Mouse (Mus musculus) liver, embryonic 14.5 days (tissue): ENCODE measurements around the gene Adam12. TPM values are rescaled to one million over a fixed set of nuclear protein-coding genes. Genes with fewer than 3 reads are reported as not detected.
A peak's percentile ranks its signal among the peaks of the same experiment; 100 is the strongest.

Source experiments
- ATAC-seq: fragments of 200-750 bp; cut with Nextera tagmentation; 2 replicates; pipeline ENCODE4 v1.8.0; 2017; ENCODE audit warnings: moderate number of reproducible peaks, mild to moderate bottlenecking, moderate library complexity; ENCODE audit not compliant: insufficient read depth
- DNase-seq, 3 experiments: peaks; one replicate each; pipeline ENCODE4 v3.0.0-alpha.2; 2012 to 2013; ENCODE audit warnings: low read depth in 3 of 3, low spot score in 3 of 3
- H3K27ac ChIP-seq: fragments of 300-500 bp; sonication (generic); 2 replicates; pipeline ENCODE4 v1.5.1; 2014; ENCODE audit warnings: moderate library complexity, mild to moderate bottlenecking, control low read depth, inconsistent platforms
- H3K27me3 ChIP-seq: fragments of 300-500 bp; sonication (generic); 2 replicates; pipeline ENCODE4 v1.6.1; 2014; ENCODE audit warnings: mild to moderate bottlenecking, low read length, moderate library complexity; ENCODE audit not compliant: control insufficient read depth, insufficient read depth
- H3K36me3 ChIP-seq: fragments of 300-500 bp; sonication (generic); replicated peaks from 2 replicates; pipeline ENCODE4 v1.6.1; 2014; ENCODE audit warnings: low read depth; ENCODE audit not compliant: control insufficient read depth, insufficient read depth
- H3K4me1 ChIP-seq, 2 experiments: fragments of 200-500 bp in 1 of 2; fragments of 300-500 bp in 1 of 2; sonication (generic) in 1 of 2; replicated peaks; 2 replicates each; pipeline ENCODE4 v1.6.1; 2012 to 2014; ENCODE audit warnings: antibody characterized with exemption in 1 of 2, inconsistent platforms in 1 of 2, low read length in 1 of 2; ENCODE audit not compliant: control insufficient read depth in 2 of 2, insufficient read depth in 2 of 2
- H3K4me2 ChIP-seq: fragments of 300-500 bp; sonication (generic); 2 replicates; pipeline ENCODE4 v1.6.1; 2014; ENCODE audit warnings: low read depth, mild to moderate bottlenecking, control low read depth, moderate library complexity
- H3K4me3 ChIP-seq, 2 experiments: fragments of 200-500 bp in 1 of 2; fragments of 300-500 bp in 1 of 2; sonication (generic) in 1 of 2; 2 replicates each; pipeline ENCODE4 v1.5.1; 2012 to 2014; ENCODE audit warnings: low read depth in 2 of 2, low read length in 2 of 2, mild to moderate bottlenecking in 2 of 2, control low read depth in 1 of 2, inconsistent platforms in 1 of 2, moderate library complexity in 1 of 2; ENCODE audit not compliant: insufficient read depth in 1 of 2
- H3K9ac ChIP-seq: fragments of 300-500 bp; sonication (generic); replicated peaks from 2 replicates; pipeline ENCODE4 v1.6.1; 2014; ENCODE audit warnings: mild to moderate bottlenecking, control low read depth, moderate library complexity
- H3K9me3 ChIP-seq: fragments of 300-500 bp; sonication (generic); 2 replicates; pipeline ENCODE4 v1.6.1; 2016; ENCODE audit warnings: low read length, mixed read lengths; ENCODE audit not compliant: control insufficient read depth
- CTCF ChIP-seq: IDR thresholded peaks from 2 replicates; pipeline ENCODE4 v1.5.1; 2016; ENCODE audit warnings: antibody characterized with exemption, low read depth, control low read depth
- EP300 ChIP-seq: IDR thresholded peaks from 2 replicates; pipeline ENCODE4 v1.6.1; 2016; ENCODE audit warnings: antibody characterized with exemption, low read depth
- WGBS: fragments of 180-500 bp; shearing (Covaris S2); extraction: QIAGEN DNeasy Blood & Tissue Kit; methylation state at CpG from one replicate; pipeline ENCODE4 v1.1.7; 2014; ENCODE audit not compliant: insufficient replicate concordance; 5-methylcytosine and 5-hydroxymethylcytosine counted together
- polyA plus RNA-seq, 2 experiments: library from polyadenylated mRNA; depleted of rRNA in 1 of 2; stranded (reverse) in 1 of 2; unstranded in 1 of 2; fragments of >200 nt; fragmentation: Nextera tagmentation in 1 of 2; extraction: Ambion mirVana in 1 of 2; gene quantifications; 2 replicates each; pipeline versions ENCODE4 v1.2.1 to v1.2.3; 2012 to 2014

Adam12 gene
- polyA plus RNA-seq, 2 experiments, result 1.9 TPM

GRCm38 (mm10) chr7:134121397-134121796, 110.5 kb downstream of the Adam12 start:
- DNase-seq, result no peak
- no peak for ATAC-seq
- Histone ChIP-seq H3K36me3 (no peaks in the 10 kb centered on the region), H3K9me3 (no peaks in the 10 kb centered on the region), H3K4me1 (no peaks in the 10 kb centered on the region), H3K27me3 (no peaks in the 10 kb centered on the region), H3K27ac (no peak overlapping the region), H3K9ac (no peak overlapping the region), H3K4me3 (no peak overlapping the region), H3K4me2 (no peak overlapping the region)
- TF ChIP-seq EP300 (no peak), CTCF (no peak)
- WGBS, result 35% methylated on average over 2 of the region's 2 CpGs

DNA sequence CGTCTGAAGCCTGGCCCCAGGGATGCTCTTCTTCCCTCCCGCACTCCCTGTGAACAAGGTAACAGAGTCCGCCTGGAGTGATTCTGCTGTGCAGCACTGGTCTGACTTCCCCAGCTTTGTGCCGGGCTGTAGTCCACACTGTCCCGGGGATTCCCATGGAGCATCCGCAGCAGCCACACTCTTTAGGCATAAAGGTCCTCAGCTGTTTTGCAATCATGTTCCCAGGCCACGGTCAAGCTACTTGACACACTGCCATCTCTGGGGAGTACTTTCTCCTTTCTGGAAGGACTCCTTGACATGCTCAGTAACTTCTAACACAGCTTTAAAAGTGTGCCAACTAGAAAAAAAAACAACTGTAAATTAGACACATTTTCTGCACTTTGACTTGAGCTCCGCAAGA, 116.5 kb downstream of the Adam12 start:
- Histone ChIP-seq H3K9me3 (no peaks in the 10 kb centered on the region), H3K27me3 (no peaks in the 10 kb centered on the region), H3K4me2 (no peak overlapping the region), H3K4me1 (0 out of 4 replicates have a peak, but pooled peaks cover 0 to 2% of the 10 kb centered on the region in 2 experiments), H3K36me3 (no peaks in the 10 kb centered on the region), H3K27ac (no peak overlapping the region), H3K4me3 (no peak overlapping the region), H3K9ac (no peak overlapping the region)
- DNase-seq (no peak), ATAC-seq (no peak)
- 82% methylated on average over 8 of the region's 8 CpGs for WGBS
- no peak for TF ChIP-seq CTCF
- no peak for TF ChIP-seq EP300

GRCm38 (mm10) chr7:134114311-134115188, 117.4 kb downstream of the Adam12 start:
- Histone ChIP-seq H3K9ac (no peak overlapping the region), H3K4me2 (no peak overlapping the region), H3K4me3 (no peak overlapping the region), H3K27ac (no peak overlapping the region), H3K9me3 (no peaks in the 10 kb centered on the region), H3K4me1 (0 out of 4 replicates have a peak, but pooled peaks cover 0 to 2% of the 10 kb centered on the region in 2 experiments), H3K36me3 (no peaks in the 10 kb centered on the region), H3K27me3 (no peaks in the 10 kb centered on the region)
- TF ChIP-seq EP300 (no peak), CTCF (no peak)
- WGBS, result 54% methylated on average over 9 of the region's 9 CpGs
- peak; percentile 15; the same call in 1 of the 2 replicates for ATAC-seq
- no peak for DNase-seq

DNA sequence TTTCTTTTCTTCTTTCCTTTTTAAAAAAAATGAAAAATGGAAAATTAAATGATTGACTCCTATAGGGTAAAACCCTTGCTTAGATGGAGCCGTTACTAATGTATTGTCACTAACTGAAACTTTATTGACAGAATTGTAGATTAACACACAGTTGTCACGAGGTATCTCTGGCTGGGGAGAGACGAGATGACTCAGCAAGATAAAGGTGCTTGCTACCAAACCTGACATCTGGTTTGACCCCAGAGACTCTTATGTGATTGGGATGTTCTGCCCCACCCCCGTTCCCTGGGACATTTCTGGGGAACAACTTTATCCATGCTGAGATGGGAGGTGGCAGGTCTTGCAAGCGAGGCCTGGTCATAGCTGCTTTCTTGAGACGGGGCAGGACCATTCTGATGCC, 118.1 kb downstream of the Adam12 start:
- ATAC-seq, result no peak
- Histone ChIP-seq H3K9ac (no peak overlapping the region), H3K4me1 (0 out of 4 replicates have a peak, but pooled peaks cover 0 to 2% of the 10 kb centered on the region in 2 experiments), H3K27ac (no peak overlapping the region), H3K4me3 (no peak overlapping the region), H3K27me3 (no peaks in the 10 kb centered on the region), H3K4me2 (no peak overlapping the region), H3K9me3 (no peaks in the 10 kb centered on the region), H3K36me3 (no peaks in the 10 kb centered on the region)
- TF ChIP-seq CTCF (no peak), EP300 (no peak)
- no peak for DNase-seq
- WGBS, result 39% methylated on average over 6 of the region's 6 CpGs

GRCm38 (mm10) chr7:134110116-134110515, 121.8 kb downstream of the Adam12 start:
- TF ChIP-seq CTCF (no peak), EP300 (no peak)
- no peaks in the 10 kb centered on the region for H3K27me3 ChIP-seq
- no peak overlapping the region for H3K4me3 ChIP-seq
- no peaks in the 10 kb centered on the region for H3K9me3 ChIP-seq
- no peak overlapping the region for H3K4me2 ChIP-seq
- H3K9ac ChIP-seq, result no peak overlapping the region
- H3K4me1 ChIP-seq, result 0 out of 4 replicates have a peak, but pooled peaks cover 0 to 1% of the 10 kb centered on the region in 2 experiments
- DNase-seq (no peak), ATAC-seq (no peak)
- WGBS, result 24% methylated on average over 1 of the region's 1 CpGs
- no peaks in the 10 kb centered on the region for H3K36me3 ChIP-seq
- no peak overlapping the region for H3K27ac ChIP-seq
